Mouse (Mus musculus): ENCODE data around the gene Klra5.
"Not testable (repeated sequence)": the region's sequence is repeated elsewhere in the genome, so short reads cannot be mapped to it uniquely, and the experiment has no call there.

The Klra5 gene

DNA sequence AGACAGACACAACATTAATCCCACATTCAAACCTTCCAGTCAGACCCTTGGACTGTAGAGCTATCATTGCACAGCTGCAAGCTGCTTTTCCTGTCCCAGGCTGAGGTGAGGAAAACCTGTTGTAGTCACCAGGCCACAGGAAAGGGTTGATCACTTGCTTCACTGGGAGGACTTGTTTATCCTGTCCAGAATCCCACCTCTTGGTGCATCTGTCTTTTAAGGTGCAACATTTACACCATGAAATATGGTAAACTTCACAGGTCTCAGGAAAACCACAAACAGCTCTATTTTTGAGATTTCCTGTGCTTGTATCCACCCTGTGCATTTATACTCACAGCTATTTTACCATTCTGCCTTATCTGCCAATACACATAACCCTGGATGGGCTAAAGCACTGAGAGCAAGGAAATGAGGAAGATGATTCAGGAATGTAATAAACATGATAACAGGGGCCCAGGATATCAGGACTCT, at the start of gene Klra5:
Gene Klra5, minus strand, starts transcription at position 175 of the 471 bp plus-strand sequence.
- DNase-seq (ENCODE audit: low read depth, low spot score) = not testable (repeated sequence)

GRCm38 (mm10) chr6:129916996-129917395, 454 bp downstream of the Klra5 start:
- no peak for DNase-seq (ENCODE audit: low read depth, low spot score)

DNA sequence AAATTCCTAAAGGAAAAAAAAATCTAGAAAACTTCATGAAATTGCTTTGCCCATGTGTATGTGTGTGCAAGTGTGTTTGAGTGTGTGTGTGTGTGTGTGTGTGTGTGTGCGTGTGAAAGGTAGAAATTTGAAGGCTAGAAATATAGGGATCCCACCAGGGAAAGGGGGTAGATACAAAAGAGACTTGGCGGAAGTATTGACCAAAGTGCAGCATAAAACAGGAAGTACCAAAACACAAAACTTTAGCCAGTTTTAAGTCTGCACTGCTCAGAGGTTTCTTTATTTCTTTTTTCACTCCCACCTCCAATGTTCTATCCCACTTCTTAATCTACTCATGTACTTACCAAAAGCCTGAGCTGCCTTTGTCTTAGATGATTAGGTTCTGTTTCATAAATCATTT, 34.9 kb downstream of the Klra5 start:
- DNase-seq (ENCODE audit: low read depth, low spot score) = no peak

- no peak for DNase-seq (ENCODE audit: low read depth, low spot score)
Measured at GRCm38 (mm10) chr6:129876549-129876948, 40.9 kb downstream of the Klra5 start, which contains the start of gene Klra17. Gene Klra17, minus strand, starts transcription at chr6:129876672.

GRCm38 (mm10) chr6:129862349-129862748, 55.1 kb downstream of the Klra5 start, which contains the start of gene Gm17631:
Gene Gm17631, plus strand, starts transcription at chr6:129862649.
- not testable (repeated sequence) for DNase-seq (ENCODE audit: low read depth, low spot score)
